Mouse (Mus musculus) lung, embryonic 14.5 days (tissue): Measurements from ENCODE around the gene Nsf. TPM values are rescaled to one million over a fixed set of nuclear protein-coding genes. Genes with fewer than 3 reads are reported as not detected.

ENCODE experiments used
- ATAC-seq: fragments of 200-750 bp; cut with Nextera tagmentation; 2 replicates; pipeline ENCODE4 v1.8.0; 2017; ENCODE audit warnings: mild to moderate bottlenecking, moderate TSS enrichment, moderate library complexity; ENCODE audit not compliant: insufficient read depth
- DNase-seq: peaks from one replicate; pipeline ENCODE4 v3.0.0-alpha.2; 2015
- H3K27ac ChIP-seq: fragments of 300-500 bp; sonication (generic); 2 replicates; pipeline ENCODE4 v1.5.1; 2014; ENCODE audit warnings: low read depth, mild to moderate bottlenecking, moderate library complexity
- H3K27me3 ChIP-seq: fragments of 300-500 bp; sonication (generic); 2 replicates; pipeline ENCODE4 v1.6.1; 2014; ENCODE audit warnings: low read length, control low read depth; ENCODE audit not compliant: insufficient read depth
- H3K36me3 ChIP-seq: fragments of 300-500 bp; sonication (generic); 2 replicates; pipeline ENCODE4 v1.6.1; 2014; ENCODE audit warnings: control low read depth; ENCODE audit not compliant: insufficient read depth
- H3K4me1 ChIP-seq: fragments of 300-500 bp; sonication (generic); 2 replicates; pipeline ENCODE4 v1.6.1; 2014; ENCODE audit warnings: antibody characterized with exemption, control low read depth; ENCODE audit not compliant: insufficient read depth
- H3K4me2 ChIP-seq: fragments of 300-500 bp; sonication (generic); 2 replicates; pipeline ENCODE4 v1.6.1; 2014; ENCODE audit warnings: mild to moderate bottlenecking
- H3K4me3 ChIP-seq: fragments of 300-500 bp; sonication (generic); 2 replicates; pipeline ENCODE4 v1.5.1; 2014; ENCODE audit warnings: low read depth, low read length
- H3K9ac ChIP-seq: fragments of 300-500 bp; sonication (generic); 2 replicates; pipeline ENCODE4 v1.6.1; 2014
- H3K9me3 ChIP-seq: fragments of 300-500 bp; sonication (generic); 2 replicates; pipeline ENCODE4 v1.6.1; 2016; ENCODE audit warnings: low read depth, low read length, control low read depth
- CTCF ChIP-seq: IDR thresholded peaks from 2 replicates; pipeline ENCODE4 v1.5.1; 2016; ENCODE audit warnings: antibody characterized with exemption, low read depth
- WGBS: fragments of 180-500 bp; shearing (Covaris S2); extraction: QIAGEN DNeasy Blood & Tissue Kit; methylation state at CpG from one replicate; pipeline ENCODE4 v1.1.7; 2014; 5-methylcytosine and 5-hydroxymethylcytosine counted together
- polyA plus RNA-seq: library from polyadenylated mRNA; unstranded; fragments of >200 nt; fragmentation: Nextera tagmentation; extraction: Ambion mirVana; gene quantifications from 2 replicates; pipeline ENCODE4 v1.2.1, GENCODE M21; 2014

Nsf gene
- polyA plus RNA-seq, 1 experiment from 2014 or later: 50.1 TPM

- Histone ChIP-seq H3K4me2 (no peak overlapping the region), H3K9ac (no peak overlapping the region), H3K27me3 (no peaks in the 10 kb centered on the region), H3K9me3 (no peaks in the 10 kb centered on the region), H3K4me1 (no peaks in the 10 kb centered on the region), H3K4me3 (no peak overlapping the region), H3K36me3 (peaks cover 21% of the 10 kb centered on the region; the same call in 1 of the 2 replicates), H3K27ac (no peak overlapping the region)
- ATAC-seq (no peak), DNase-seq (no peak)
- 82% methylated on average over 4 of the region's 4 CpGs for WGBS
- no peak for TF ChIP-seq CTCF
Observed at GRCm38 (mm10) chr11:103864486-103864885, 89.4 kb downstream of the Nsf start.

DNA sequence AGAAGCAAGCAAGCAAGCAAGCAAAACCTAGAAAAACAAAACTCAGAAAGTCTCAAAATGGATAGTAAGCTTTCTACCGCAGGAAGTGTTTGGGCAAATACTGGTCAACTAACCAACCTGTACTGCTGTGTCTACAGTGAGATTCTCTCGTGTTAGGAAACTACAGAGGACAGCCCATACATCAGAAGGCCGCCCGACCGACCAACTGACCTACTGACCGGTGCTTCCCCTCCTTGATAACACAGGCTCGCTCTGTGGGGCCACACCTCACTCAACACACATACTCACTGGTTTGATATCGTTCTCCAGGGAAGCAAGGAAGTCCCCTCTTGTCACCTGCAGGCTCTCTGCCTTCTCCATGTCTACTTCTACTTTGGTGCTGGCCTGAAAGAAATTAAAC lies 90.9 kb downstream of the Nsf start:
- ATAC-seq: no peak
- H3K4me3 ChIP-seq: no peak overlapping the region
- TF ChIP-seq CTCF: no peak
- 62% methylated on average over 8 of the region's 8 CpGs for WGBS
- no peak for DNase-seq
- H3K4me2 ChIP-seq: no peak overlapping the region
- H3K36me3 ChIP-seq: peaks cover 33% of the 10 kb centered on the region
- no peaks in the 10 kb centered on the region for H3K4me1 ChIP-seq
- no peak overlapping the region for H3K27ac ChIP-seq
- H3K27me3 ChIP-seq: no peaks in the 10 kb centered on the region
- no peak overlapping the region for H3K9ac ChIP-seq
- no peaks in the 10 kb centered on the region for H3K9me3 ChIP-seq

DNA sequence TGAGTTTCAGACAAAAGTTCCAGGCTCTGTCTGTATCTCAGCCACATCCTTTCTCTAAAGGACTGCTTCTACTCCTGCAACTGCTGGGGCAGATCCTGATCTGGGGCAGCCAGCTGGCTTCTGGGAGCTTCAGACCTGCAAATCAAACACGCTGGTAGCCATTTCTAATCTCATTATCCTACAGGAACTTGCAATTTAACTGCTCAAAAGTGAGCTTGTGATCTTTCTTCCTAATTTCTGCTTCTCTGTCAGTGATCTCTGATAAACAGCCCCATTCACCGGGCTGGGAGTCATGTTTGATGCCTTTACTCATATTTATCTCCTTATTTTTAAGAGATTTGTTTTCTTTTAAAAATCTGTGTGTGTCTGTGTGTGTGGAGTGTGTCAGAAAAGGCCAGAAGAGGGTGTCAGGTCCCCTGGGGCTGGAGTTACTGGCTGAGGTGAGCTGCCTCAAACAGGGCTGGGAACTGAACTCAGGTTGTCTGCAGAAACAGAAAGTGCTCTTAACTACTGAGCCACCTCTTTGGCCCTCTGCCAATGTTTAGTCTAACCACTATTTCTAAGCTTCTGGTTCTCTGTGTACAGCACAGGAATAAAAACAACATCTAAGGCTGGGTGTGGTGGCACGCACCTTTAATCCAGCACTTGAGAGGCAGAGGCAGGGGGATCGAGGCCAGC lies 93.8 kb downstream of the Nsf start:
- H3K27me3 ChIP-seq: no peaks in the 10 kb centered on the region
- no peak overlapping the region for H3K27ac ChIP-seq
- H3K36me3 ChIP-seq: peaks cover 37% of the 10 kb centered on the region
- H3K4me1 ChIP-seq: no peaks in the 10 kb centered on the region
- ATAC-seq: no peak
- TF ChIP-seq CTCF: no peak
- no peaks in the 10 kb centered on the region for H3K9me3 ChIP-seq
- 75% methylated on average over 4 of the region's 4 CpGs for WGBS
- no peak overlapping the region for H3K4me2 ChIP-seq
- no peak overlapping the region for H3K4me3 ChIP-seq
- no peak overlapping the region for H3K9ac ChIP-seq
- peak; percentile 42 for DNase-seq

DNA sequence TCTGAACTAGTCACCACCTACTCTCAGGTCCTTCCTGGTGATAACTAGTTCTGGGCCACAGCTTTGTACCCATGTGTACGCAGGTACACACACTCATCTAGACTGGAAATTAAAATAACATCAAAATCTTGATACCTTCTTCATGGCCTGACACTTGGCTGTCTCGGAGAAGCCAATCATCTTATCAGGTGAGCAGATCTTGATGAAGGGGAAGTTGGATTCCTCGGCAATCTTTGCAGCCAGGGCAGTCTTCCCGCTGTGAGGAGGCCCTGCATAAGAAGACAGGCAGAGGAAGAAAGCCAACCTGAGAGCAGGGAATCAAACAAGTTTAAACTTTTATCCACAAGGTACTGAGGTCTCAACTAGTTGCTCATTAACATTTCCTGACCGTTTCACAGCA lies 95.1 kb downstream of the Nsf start:
- no peak overlapping the region for H3K27ac ChIP-seq
- H3K4me1 ChIP-seq: no peaks in the 10 kb centered on the region
- H3K27me3 ChIP-seq: no peaks in the 10 kb centered on the region
- H3K36me3 ChIP-seq: peaks cover 44% of the 10 kb centered on the region
- no peak overlapping the region for H3K4me2 ChIP-seq
- WGBS: 55% methylated on average over 5 of the region's 5 CpGs
- H3K9ac ChIP-seq: no peak overlapping the region
- no peaks in the 10 kb centered on the region for H3K9me3 ChIP-seq
- no peak for DNase-seq
- ATAC-seq: no peak
- TF ChIP-seq CTCF: no peak
- no peak overlapping the region for H3K4me3 ChIP-seq

DNA sequence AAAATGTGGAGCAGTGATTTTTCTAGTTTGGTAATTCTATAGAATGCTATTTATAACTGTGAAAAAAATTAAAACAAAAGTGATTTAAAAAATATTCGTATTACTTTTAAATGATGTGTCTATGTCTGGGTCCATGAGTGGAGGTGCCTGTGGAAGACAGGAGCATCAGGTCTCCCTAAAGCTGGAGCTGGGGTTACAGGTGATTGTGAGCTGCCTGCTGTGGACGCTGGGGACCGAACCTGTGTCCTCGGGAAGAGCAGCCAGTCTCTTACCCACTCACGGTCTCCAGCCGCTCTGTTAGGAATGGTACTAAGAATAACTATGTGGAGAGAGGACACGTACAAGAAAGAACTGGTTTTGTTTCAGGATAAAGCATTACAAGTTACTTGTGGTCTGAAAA lies 97.2 kb downstream of the Nsf start:
- ATAC-seq (no peak), DNase-seq (no peak)
- Histone ChIP-seq H3K9ac (no peak overlapping the region), H3K27me3 (no peaks in the 10 kb centered on the region), H3K27ac (no peak overlapping the region), H3K9me3 (no peaks in the 10 kb centered on the region), H3K4me2 (no peak overlapping the region), H3K4me1 (no peaks in the 10 kb centered on the region), H3K4me3 (no peak overlapping the region), H3K36me3 (peaks cover 37% of the 10 kb centered on the region)
- TF ChIP-seq CTCF: no peak
- 86% methylated on average over 7 of the region's 7 CpGs for WGBS

- WGBS: 65% methylated on average over 9 of the region's 9 CpGs
- Histone ChIP-seq H3K27ac (no peak overlapping the region), H3K4me2 (no peak overlapping the region), H3K27me3 (no peaks in the 10 kb centered on the region), H3K4me1 (no peaks in the 10 kb centered on the region), H3K4me3 (no peak overlapping the region), H3K36me3 (peaks cover 26% of the 10 kb centered on the region), H3K9me3 (no peaks in the 10 kb centered on the region), H3K9ac (no peak overlapping the region)
- no peak for DNase-seq
- TF ChIP-seq CTCF: no peak
- no peak for ATAC-seq
Observed at GRCm38 (mm10) chr11:103854294-103854693, 99.6 kb downstream of the Nsf start.

- no peak for TF ChIP-seq CTCF
- 51% methylated on average over 10 of the region's 10 CpGs for WGBS
- no peak for ATAC-seq
- Histone ChIP-seq H3K9me3 (no peaks in the 10 kb centered on the region), H3K9ac (no peak overlapping the region), H3K4me1 (no peaks in the 10 kb centered on the region), H3K27ac (no peak overlapping the region), H3K4me2 (no peak overlapping the region), H3K4me3 (no peak overlapping the region), H3K27me3 (no peaks in the 10 kb centered on the region), H3K36me3 (peaks cover 20% of the 10 kb centered on the region)
- no peak for DNase-seq
Observed at GRCm38 (mm10) chr11:103853284-103853920, 100.5 kb downstream of the Nsf start.
